Mouse (Mus musculus): ENCODE measurements around the gene Gm14401. TPM values are rescaled to one million over a fixed set of nuclear protein-coding genes. Genes with fewer than 3 reads are reported as not detected.

Gene Gm14401
- polyA plus RNA-seq (2012; ENCODE audit: low replicate concordance): not detected in 2 replicates

DNA sequence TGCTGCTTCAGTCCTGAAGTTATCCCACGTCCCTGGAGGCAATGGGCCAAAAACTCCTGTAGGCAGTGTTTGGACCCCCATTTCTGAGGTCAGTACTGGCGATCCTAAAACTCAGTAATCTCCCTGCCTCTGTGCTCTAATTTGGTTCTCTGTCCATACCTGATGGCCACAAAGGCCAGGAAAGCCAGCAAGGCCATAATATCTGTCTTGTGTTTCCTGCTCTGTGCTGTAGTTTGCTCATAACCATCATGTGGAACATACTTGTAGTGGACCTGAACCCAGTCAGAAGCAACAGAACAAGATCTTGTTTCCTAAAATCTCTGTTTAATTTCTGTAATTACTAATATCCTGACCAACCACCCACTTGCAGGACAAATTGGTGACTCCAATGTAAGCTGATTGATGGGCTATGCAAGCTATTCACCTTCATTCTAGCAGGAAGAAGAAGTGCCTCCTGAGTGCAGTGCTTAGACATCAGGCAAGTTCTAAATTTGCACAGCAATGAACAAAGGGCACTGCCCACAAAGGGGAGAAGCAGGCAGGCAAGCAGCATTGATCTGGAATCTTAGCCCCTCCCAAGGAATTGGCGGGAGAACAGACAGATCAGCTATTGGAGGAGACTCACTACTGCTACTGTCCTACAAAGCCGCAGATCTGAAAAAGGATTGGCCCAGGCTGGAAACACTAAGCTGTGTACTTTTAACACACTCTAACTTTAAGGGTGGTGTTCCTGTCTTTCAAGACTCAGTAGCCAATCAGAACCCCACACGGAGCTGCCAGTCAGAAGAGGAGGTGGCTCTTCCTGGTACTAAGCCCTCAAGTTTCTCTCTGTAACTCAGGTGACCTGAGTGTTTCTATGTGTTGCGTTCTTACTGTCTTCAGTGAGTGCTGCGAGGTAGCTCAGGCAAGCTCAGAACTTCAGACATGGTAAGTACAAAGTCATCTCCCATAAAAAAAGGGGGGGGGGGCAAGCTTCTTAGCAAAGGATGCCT, at the start of gene Gm14401:
Gm14401 (plus strand) TSS at position 889 of the 992 bp plus-strand sequence.

Other genes with a start within 250 kb of the Gm14401 start
- gene Gm14408, start 243.2 kb upstream of the Gm14401 start, polyA plus RNA-seq (2012; ENCODE audit: low replicate concordance): not detected in 2 replicates
- gene Gm14296, start 146.5 kb upstream of the Gm14401 start, polyA plus RNA-seq (2012; ENCODE audit: low replicate concordance): 0.20 and 0.46 TPM in 2 replicates
- not detected in 2 replicates for gene Gm14419, start 73.4 kb upstream of the Gm14401 start, polyA plus RNA-seq (2012; ENCODE audit: low replicate concordance)
- 3.2 TPM in 1 of 2 replicates, not detected in the other for gene Gm14410, start 132.1 kb downstream of the Gm14401 start, polyA plus RNA-seq (2012; ENCODE audit: low replicate concordance)
- gene Gm14409, start 192.7 kb downstream of the Gm14401 start, polyA plus RNA-seq (2012; ENCODE audit: low replicate concordance): not detected in 2 replicates
- gene Gm14412, start 250.0 kb downstream of the Gm14401 start, polyA plus RNA-seq (2012; ENCODE audit: low replicate concordance): 0.11 TPM in 1 of 2 replicates, not detected in the other